Mouse (Mus musculus) stomach, adult 2 months (tissue): ENCODE data around the gene Trpm1. TPM values are rescaled to one million over a fixed set of nuclear protein-coding genes. Genes with fewer than 3 reads are reported as not detected.

ENCODE experiments used
- polyA plus RNA-seq: library from polyadenylated mRNA; depleted of rRNA; stranded (reverse); fragments of >200 nt; gene quantifications from 2 replicates; pipeline ENCODE4 v1.2.3, GENCODE M21; 2012; rRNA removed

Gene Trpm1
- 0.08 and 0.22 TPM in 2 replicates for polyA plus RNA-seq

DNA sequence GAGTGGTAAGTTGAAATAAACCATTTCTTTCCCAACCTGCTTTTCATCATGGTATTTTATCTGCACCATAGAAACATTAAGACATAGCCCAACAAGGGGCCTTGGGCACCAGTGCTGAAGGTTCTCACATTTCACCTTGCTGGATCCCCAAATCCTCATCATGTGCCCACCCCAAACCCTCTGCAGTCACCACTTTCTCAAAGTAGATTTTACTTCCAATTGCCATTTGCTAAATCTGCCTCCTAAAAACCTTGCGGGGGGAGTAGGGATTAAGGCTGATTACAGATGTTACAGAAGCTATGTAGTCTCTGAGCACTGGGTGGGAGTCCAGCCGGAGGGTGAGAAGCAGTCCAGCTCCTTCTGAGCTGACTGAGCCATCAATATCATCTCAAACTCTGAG lies at the start of gene Trpm1:
Trpm1 (plus strand) TSS at position 301 of the 400 bp plus-strand sequence.

DNA sequence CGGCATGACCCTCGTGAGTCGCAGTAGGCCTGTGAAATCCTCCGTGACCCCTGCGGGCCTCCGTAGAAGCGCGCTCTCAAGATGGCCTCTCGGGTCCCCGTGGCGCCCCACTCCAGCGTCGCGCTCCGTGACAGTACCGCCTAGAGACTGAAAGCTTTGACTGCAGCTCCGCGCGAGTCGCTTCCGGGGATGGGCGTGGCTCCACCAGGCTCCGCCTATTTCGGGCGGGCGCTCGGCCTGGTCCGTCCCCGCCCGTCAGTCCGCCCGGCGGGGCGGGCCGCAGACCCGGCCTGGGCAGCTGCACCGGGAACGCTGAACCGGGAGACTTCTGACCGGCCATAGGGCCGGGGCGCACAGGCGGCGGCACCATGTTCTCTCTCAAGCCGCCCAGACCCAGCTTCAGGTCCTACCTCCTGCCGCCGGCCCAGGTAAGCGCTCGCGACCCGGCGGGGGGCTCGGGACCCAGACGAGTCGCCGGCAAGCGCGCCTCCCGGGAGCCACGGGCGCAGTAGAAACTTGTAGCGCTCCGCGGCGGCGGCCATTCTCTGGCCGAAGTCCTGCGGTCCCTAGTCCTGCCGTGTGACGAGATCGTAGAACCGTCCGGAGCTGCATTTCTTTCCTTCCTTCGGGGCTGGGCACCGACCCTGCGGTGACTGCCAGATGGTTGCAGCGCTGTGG lies 133.9 kb downstream of the Trpm1 start, which contains the start of gene Mtmr10:
Mtmr10 (plus strand) TSS at position 240 of the 678 bp plus-strand sequence.

Other genes starting within 250 kb of the Trpm1 start
- not detected in 2 replicates for gene E030018B13Rik, start 237.0 kb upstream of the Trpm1 start, polyA plus RNA-seq
- gene Klf13, start 214.9 kb upstream of the Trpm1 start, polyA plus RNA-seq = 17.2 and 18.7 TPM in 2 replicates
- gene Mtmr10, start 133.8 kb downstream of the Trpm1 start, polyA plus RNA-seq = 1.0 and 1.8 TPM in 2 replicates
- 0.59 and 0.76 TPM in 2 replicates for gene Fan1, start 220.3 kb downstream of the Trpm1 start, polyA plus RNA-seq
- 0.16 TPM in 1 of 2 replicates, not detected in the other for gene Mphosph10, start 238.4 kb downstream of the Trpm1 start, polyA plus RNA-seq
- gene Mcee, start 238.8 kb downstream of the Trpm1 start, polyA plus RNA-seq = 5.9 and 6.0 TPM in 2 replicates